Mouse (Mus musculus) liver, embryonic 14.5 days (tissue): ENCODE results near the gene Rlbp1.

Source experiments
- CTCF ChIP-seq: IDR thresholded peaks from 2 replicates; pipeline ENCODE4 v1.5.1; 2016; ENCODE audit warnings: antibody characterized with exemption, low read depth, control low read depth
- EP300 ChIP-seq: IDR thresholded peaks from 2 replicates; pipeline ENCODE4 v1.6.1; 2016; ENCODE audit warnings: antibody characterized with exemption, low read depth

GRCm38 (mm10) chr7:79363370-79364043, 23.3 kb downstream of the Rlbp1 start:
- TF ChIP-seq CTCF (no peak), EP300 (no peak; the same call in 1 of the 2 replicates)
